Mouse (Mus musculus): Measurements from ENCODE around the gene Cux1.

DNA sequence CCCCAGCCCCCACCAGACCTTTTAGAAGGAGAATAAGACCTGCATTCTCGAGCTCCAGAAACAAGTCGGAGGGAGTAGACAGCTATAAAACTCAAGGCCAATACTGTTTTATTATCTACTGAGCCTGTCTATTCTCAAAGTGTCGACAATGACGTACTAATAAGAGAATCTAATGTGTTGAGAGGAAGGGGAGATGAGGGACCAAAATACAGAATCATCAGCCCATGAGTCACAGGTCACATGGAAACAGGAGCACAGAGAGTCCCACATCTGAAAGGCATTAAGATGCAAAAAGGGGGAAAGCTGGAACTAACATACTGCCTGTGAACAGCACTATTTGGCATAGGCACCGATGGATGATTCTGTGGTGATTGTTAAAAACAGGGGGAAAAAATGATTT, 77.8 kb downstream of the Cux1 start:
- TF ChIP-seq CTCF (IDR thresholded peaks at IDR 0.05; ENCODE audit: insufficient read depth, low read length) = no peak
- TF ChIP-seq POLR2A (IDR thresholded peaks at IDR 0.05; ENCODE audit: borderline replicate concordance, extremely low read depth, low read depth, low read length) = no peak
